Mouse (Mus musculus) kidney, adult 9 months (tissue): ENCODE data around the gene Iqgap3.

Experiments used
- DNase-seq: peaks from one replicate; pipeline ENCODE4 v3.0.0; 2022

Gene Iqgap3

DNA sequence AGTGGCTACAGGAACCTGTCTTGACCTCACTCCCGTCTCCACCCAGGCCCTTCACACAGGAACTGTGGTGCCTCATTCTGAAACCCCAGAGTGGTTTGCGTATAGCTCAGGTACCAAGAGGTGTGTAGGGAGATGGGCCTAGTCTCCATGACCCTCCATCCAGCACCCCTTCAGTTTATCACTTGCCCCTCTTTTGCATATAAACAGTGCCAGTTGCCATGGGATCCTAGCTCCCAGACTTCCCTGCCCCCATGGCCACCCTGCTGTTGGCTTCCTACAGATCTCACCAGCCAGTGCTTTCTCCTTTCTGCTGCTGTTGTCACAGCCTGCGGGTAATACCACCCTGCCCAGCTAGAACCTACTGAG, 69.2 kb downstream of the Iqgap3 start:
- no peak for DNase-seq

DNA sequence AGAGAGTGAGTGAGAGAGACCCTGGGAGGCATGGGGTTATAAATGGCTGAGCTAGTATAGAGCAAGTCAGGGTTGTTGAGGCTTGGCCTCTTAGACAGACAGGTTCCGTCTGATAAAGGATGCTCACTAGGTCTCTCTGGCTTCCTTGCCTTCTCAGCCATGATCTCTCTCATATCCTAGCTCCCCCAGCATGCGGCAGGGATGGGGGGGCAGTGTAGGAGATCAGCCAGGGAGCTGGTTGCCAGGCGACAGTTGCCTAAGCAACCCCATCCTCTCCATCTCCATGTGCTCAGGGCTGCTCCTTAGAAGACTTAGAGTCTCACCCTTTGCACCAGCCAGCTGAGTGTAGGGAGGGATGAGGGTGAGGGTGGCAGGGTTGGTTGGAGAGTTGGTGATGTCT, 70.3 kb downstream of the Iqgap3 start:
- DNase-seq, result no peak

DNA sequence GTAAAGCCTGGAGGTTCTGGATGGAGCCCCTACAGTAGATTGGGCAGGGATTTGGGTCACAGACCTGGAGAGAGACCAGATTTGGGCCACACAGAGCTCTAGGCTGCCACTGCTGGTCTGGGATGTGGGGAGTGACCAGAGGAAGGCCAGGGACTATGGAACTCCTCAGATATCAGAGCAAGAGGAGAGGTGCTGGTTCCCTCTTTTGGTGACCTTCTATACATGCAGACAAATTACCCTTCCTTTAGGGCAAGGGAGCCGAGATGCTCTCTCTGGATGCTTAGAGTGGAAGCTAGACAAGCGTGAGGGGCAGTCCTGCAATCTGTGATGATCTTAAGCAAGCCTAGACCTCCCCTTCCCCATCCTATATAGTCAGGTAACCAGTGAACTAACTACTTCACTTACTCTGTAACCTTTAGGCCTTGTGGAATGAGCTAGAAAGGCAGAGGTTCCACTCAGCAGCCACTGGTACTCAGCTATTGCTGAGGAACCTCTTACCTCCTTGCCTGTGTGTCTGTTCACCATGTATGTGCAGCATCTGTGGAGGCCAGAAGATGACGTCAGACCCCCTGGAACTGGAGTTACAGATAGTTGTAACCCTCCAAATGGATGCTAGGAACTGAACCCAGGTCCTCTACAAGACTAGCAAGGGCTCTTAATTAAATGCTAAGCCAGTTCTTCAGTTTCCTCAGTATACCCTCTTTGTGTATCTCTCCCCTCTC, 71.7 kb downstream of the Iqgap3 start:
- no peak for DNase-seq

DNA sequence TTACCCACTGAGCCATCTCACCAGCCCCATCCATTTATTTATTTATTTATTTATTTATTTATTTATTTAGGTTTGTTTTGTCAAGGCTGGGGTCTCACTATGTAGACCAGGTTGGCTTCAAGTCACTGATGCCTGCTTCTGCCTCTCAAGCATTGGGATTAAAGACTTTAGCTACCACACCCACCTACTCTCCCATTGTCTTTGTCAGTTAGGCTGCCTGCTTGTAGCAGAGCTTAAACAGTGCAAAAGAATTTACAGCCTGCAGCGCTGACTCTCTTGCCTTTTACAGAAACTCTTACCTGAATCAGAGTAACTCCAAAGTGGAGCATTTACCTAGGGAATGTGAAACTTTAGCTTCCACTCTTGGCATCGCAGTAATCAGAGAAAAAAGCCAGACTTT, 72.5 kb downstream of the Iqgap3 start:
- no peak for DNase-seq

DNA sequence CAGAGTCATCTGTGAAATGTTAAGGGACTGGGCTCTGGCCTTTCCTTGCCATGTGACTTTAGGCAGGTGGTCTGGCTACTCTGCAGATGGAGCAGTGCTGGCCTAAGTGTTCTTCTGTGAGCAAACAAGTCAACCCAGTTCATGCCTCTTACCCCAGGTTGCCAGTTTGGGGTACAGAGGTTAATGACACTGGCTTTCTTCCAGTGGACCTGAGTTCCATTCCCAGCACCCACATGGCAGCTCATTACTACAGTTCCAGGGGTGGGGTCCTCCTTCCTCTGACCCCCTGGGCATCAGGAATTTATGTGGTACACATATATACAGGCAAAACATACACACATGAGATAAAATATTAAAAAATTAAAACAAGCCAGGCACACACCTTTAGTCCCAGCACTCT, 75.0 kb downstream of the Iqgap3 start:
- no peak for DNase-seq

DNA sequence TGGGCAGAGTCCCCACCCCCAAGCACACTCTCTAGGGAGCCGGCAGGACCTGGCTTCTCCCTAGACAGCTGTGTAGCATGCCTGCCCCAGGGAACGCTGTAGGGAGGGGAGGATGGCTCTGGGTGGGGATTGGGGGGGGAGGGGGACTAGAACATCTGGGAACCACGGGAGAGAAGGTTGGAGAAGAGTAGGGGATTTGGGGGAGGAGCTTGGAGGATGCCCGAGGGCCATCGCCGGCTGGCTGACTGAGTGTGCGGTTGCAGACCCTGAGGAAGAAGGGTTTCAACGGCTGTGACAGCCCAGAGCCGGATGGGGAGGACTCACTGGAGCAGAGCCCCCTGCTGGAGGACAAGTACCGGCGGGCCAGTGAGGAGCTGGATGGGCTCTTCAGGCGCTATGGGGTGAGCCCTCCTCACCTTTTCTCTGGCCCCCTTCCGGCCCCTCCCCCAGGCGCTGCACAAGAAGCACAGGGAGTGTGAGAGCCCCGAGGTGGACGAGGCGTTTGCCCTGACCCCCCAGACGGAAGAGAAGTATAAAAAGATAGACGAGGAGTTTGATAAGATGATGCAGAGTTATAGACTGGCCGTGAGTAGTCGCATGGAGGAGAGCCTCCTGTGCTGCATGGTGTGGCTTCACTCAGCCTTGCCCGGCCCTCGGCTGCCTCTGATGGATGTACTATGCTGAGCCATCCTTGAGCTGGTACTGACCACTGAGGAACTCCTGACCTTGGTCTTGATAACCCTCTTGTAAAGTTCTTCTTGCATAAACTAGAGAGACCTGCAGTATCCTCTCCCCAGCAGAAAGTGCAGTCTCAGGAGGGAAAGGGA, 76.2 kb downstream of the Iqgap3 start:
- DNase-seq, result no peak

DNA sequence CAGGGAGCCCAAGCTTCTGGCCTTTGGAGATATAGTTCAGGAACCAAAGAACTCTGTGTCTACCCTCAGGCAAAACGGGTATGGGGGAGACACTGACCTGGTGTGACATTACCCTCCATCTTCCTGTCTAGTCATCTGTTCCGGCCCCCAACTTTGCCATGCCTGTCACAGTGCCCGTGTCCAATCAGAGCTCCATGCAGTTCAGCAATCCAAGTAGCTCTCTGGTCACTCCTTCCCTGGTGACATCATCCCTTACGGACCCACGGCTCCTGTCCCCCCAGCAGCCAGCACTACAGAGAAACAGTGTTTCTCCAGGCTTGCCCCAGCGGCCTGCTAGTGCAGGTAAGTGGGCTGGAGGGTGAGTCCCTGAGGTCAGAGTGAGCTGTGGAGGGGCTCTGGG, 77.2 kb downstream of the Iqgap3 start:
- DNase-seq, result no peak

DNA sequence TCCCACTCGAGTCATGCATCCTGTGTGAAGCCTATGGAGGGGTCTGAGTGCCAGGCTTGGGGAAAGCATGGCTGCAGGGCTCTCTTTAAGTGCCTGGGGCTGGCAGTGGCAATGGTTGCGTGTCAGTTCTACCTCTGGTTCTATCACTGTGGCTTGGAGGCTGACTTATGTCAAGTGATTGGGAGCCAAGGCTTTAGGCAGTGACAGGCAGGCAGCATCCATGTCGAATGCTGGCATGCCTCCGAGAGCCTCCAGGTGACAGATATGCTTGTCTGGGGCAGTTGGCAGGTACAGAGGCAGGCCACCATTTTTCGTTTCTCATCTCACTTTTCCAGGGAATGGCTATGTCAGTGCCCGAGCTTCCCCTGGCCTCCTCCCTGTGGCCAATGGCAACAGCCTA, 79.1 kb downstream of the Iqgap3 start:
- no peak for DNase-seq

DNA sequence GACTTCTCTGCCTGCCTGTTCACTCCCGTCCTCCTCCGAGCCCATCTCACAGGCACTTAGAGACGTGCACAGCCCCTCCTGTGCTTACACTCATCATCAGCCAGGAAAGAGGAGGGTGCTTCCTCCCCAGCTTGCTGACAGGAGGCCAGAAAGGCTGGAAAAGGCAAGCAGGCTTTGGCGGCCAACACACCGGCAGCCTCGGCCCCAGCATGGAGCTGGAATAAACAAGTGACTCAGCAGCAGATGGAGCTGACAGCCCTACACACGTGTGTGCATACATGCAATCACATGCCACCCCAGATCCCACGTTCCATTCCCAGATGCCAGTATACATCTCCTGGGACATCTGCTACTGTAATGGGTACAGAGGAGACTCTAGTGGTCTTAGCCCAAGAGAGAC, 80.5 kb downstream of the Iqgap3 start:
- DNase-seq, result no peak

DNA sequence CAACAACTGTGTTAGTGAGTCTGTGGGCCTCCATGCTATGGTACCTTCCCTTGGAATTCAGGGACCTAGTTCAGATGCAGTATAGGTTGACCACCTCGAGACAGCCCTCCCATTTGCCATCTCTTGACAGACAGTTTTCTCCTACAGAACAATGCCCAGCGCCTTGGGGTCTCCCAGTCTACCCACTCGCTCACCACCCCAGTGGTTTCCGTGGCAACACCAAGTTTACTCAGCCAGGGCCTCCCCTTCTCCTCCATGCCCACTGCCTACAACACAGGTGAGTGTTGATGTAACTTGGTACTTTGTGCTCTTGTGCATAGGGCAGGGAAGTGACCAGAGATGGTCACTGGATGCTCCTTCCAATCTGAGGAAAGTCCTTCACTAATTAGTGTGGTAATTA, 81.0 kb downstream of the Iqgap3 start:
- no peak for DNase-seq

DNA sequence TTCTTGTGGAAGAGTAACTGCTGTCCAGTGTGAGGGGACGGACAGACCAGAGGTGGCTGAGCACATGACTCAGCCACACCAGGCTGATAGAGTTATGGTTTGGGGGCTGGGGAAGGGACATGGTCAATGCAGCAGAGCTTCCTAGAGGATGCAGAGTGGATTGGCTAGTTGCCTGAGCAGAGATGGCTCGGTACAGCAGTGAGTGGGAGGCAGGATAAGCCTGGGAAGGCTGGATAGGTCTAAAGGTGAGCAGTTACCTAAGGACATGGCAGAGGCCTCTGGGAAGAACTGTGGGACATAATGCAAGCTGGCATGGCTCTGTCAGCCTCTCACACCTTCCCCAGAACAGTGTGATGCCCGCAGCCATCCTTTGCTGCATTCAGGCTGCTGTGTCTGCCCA, 82.1 kb downstream of the Iqgap3 start:
- DNase-seq, result no peak

DNA sequence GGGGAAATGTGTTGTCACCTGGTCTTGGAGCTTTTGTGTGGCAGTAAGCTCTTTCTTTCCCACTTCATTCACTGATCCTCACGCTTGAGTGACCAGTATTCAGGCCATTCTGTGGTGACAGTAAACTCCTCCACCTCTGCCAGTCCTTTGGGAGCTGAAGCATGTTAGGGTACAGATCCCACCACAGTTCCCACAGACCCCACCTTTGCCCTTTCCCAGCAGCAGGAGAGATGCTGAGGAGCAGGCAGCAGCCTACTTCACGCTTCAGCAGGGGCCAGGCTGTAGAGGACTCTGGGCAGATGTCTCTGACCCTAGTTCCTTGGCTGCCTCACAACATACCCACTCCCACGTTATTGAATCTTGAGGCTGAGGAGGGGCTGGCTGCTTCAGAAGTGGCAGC, 82.5 kb downstream of the Iqgap3 start:
- DNase-seq, result no peak

DNA sequence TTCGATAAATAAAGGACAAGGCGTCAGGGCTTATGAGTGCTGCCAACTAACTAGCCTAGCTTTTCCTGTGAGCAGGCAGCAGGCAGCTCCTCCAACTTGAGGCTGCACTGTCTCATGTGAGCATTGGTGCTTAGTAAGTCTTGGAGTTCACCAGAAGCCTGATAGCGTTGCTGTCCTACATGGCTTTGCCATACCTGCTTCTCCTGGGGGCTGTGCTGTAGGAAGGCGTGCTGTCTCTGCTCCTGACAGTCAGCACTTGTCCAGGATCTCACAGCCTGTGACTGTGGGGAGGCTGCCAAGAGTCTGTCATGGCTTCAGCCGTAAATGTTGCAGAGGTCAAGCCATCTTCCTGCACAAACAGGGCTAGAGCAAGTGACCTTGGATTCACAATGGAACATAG, 84.3 kb downstream of the Iqgap3 start:
- no peak for DNase-seq

DNA sequence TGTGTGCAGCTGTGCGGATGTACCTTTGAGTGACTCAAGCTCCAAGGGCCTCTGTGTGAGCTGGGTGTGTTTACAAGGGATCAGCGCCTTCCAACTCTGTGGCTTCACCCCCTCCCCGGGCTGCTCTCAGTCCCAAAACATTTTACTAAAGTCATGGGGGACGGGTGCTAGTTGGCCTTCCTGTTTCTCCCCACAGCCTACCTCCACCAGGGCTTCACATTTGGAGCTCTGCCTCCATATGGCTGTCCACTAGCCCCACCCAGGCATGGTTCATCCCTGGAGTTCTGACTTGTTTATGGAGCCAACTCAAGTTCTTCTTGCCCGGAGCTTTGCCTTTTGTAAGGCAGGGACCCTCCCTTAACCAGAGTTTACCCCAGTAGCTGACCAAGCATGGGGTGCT, 88.6 kb downstream of the Iqgap3 start:
- DNase-seq, result no peak
